Mouse (Mus musculus) stomach, postnatal 0 days (tissue): Measurements from ENCODE around the gene Esrrb. TPM values are rescaled to one million over a fixed set of nuclear protein-coding genes. Genes with fewer than 3 reads are reported as not detected.
A peak's percentile ranks its signal among the peaks of the same experiment; 100 is the strongest.

Experiments used
- ATAC-seq: fragments of 200-750 bp; cut with Nextera tagmentation; 2 replicates; pipeline ENCODE4 v1.8.0; 2017; ENCODE audit not compliant: low FRiP score, low TSS enrichment
- DNase-seq: peaks from one replicate; pipeline ENCODE4 v3.0.0-alpha.2; 2016; ENCODE audit warnings: low spot score
- H3K27ac ChIP-seq: fragments of 300-500 bp; sonication (generic); replicated peaks from 2 replicates; pipeline ENCODE4 v1.5.1; 2014; ENCODE audit warnings: mild to moderate bottlenecking, control low read depth
- H3K27me3 ChIP-seq: fragments of 300-500 bp; sonication (generic); 2 replicates; pipeline ENCODE4 v1.6.1; 2014; ENCODE audit warnings: low read length; ENCODE audit not compliant: control insufficient read depth, insufficient read depth
- H3K36me3 ChIP-seq: fragments of 300-500 bp; sonication (generic); 2 replicates; pipeline ENCODE4 v1.6.1; 2014; ENCODE audit warnings: low read length, mixed read lengths; ENCODE audit not compliant: control insufficient read depth, insufficient read depth
- H3K4me1 ChIP-seq: fragments of 300-500 bp; sonication (generic); replicated peaks from 2 replicates; pipeline ENCODE4 v1.6.1; 2014; ENCODE audit warnings: antibody characterized with exemption; ENCODE audit not compliant: control insufficient read depth, insufficient read depth
- H3K4me2 ChIP-seq: fragments of 300-500 bp; sonication (generic); replicated peaks from 2 replicates; pipeline ENCODE4 v1.6.1; 2014; ENCODE audit warnings: low read depth, mild to moderate bottlenecking, control low read depth, moderate library complexity
- H3K4me3 ChIP-seq: fragments of 300-500 bp; sonication (generic); 2 replicates; pipeline ENCODE4 v1.5.1; 2014; ENCODE audit warnings: low read depth, low read length, control low read depth
- H3K9ac ChIP-seq: fragments of 300-500 bp; sonication (generic); 2 replicates; pipeline ENCODE4 v1.6.1; 2014; ENCODE audit warnings: mild to moderate bottlenecking, low read length, control low read depth, mixed read lengths
- H3K9me3 ChIP-seq: fragments of 300-500 bp; sonication (generic); 2 replicates; pipeline ENCODE4 v1.6.1; 2016; ENCODE audit warnings: low read length; ENCODE audit not compliant: control insufficient read depth
- CTCF ChIP-seq: IDR thresholded peaks from 2 replicates; pipeline ENCODE4 v1.5.1; 2016; ENCODE audit warnings: antibody characterized with exemption, low read depth, mild to moderate bottlenecking, moderate library complexity
- EP300 ChIP-seq: optimal IDR thresholded peaks from 2 replicates; pipeline ENCODE3; 2016; ENCODE audit warnings: antibody characterized with exemption
- WGBS: fragments of 180-500 bp; shearing (Covaris S2); extraction: QIAGEN DNeasy Blood & Tissue Kit; methylation state at CpG from one replicate; pipeline ENCODE4 v1.1.7; 2014; 5-methylcytosine and 5-hydroxymethylcytosine counted together
- polyA plus RNA-seq: library from polyadenylated mRNA; unstranded; fragments of >200 nt; fragmentation: Nextera tagmentation; extraction: Ambion mirVana; gene quantifications from 2 replicates; pipeline ENCODE4 v1.2.1, GENCODE M21; 2015

Esrrb gene
- polyA plus RNA-seq, 1 experiment from 2014 or later, result 0.13 TPM

DNA sequence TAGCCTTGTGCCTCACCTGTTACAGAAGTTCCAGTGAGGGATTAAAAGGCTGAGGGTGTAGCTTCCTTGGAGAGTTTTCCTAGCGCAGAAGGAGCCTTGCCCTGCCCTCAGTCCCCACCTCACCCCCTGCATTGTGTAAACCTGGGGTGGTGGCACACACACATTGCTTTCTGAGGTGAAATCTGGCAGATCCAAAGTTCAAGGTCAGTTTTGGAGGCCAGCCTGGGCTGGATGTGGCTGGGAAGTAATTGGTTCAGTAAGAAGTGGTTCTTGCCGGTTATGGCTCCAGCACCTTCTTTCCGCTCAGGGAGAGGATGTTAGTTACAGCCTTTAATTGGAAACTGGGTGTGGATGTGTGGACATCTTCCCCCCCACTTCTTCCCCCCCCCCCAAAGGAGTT is 143.4 kb downstream of the Esrrb start:
- H3K4me2 ChIP-seq, result no peak overlapping the region
- no peak for ATAC-seq
- TF ChIP-seq CTCF (no peak), EP300 (no peak)
- H3K27me3 ChIP-seq, result no peaks in the 10 kb centered on the region
- no peak overlapping the region for H3K4me3 ChIP-seq
- H3K9me3 ChIP-seq, result no peaks in the 10 kb centered on the region
- no peaks in the 10 kb centered on the region for H3K36me3 ChIP-seq
- no peaks in the 10 kb centered on the region for H3K4me1 ChIP-seq
- 80% methylated on average over 3 of the region's 3 CpGs for whole genome bisulfite sequencing
- no peak for DNase-seq
- H3K27ac ChIP-seq, result no peak overlapping the region
- H3K9ac ChIP-seq, result no peak overlapping the region

GRCm38 (mm10) chr12:86507741-86508140 is 146.8 kb downstream of the Esrrb start:
- WGBS, result 78% methylated on average over 10 of the region's 10 CpGs
- H3K27ac ChIP-seq, result no peak overlapping the region
- no peaks in the 10 kb centered on the region for H3K9me3 ChIP-seq
- H3K4me2 ChIP-seq, result no peak overlapping the region
- no peak overlapping the region for H3K4me3 ChIP-seq
- TF ChIP-seq EP300 (no peak), CTCF (peak; percentile 39)
- H3K4me1 ChIP-seq, result no peaks in the 10 kb centered on the region
- no peak for ATAC-seq
- no peak overlapping the region for H3K9ac ChIP-seq
- H3K36me3 ChIP-seq, result no peaks in the 10 kb centered on the region
- DNase-seq, result no peak
- no peaks in the 10 kb centered on the region for H3K27me3 ChIP-seq

DNA sequence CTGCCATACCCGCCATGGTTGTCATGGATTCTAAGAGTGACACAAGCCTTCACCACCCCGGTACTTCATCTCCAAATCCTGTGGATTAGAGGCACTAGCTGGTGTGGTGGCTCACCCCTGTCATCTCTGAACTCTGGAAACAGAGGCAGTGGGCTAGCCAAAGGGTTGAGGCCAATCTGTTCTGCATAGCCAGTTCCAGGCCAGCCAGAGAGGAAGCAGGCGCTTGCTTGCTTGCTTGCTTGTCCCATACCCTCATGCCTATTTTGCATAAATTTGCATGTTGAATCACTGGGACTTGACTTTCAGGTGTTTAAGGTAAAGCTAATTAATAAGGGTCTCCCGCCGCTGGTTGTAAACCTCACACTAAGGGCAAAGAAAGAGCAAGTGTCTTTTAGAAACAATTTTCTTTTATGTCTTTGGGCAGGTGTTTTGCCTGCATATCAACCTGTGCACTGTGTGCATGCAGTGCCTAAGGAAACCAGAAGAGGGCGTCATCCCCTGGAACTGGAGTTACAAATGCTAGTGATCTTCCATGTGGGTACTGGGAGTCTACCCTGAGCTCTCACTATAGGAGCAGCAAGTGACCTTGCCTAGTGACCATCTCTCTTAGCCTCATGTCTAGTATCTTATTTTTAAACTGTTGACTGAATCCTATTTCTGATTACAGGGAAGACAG is 147.5 kb downstream of the Esrrb start:
- WGBS, result 82% methylated on average over 6 of the region's 6 CpGs
- Histone ChIP-seq H3K9me3 (no peaks in the 10 kb centered on the region), H3K36me3 (no peaks in the 10 kb centered on the region), H3K27me3 (no peaks in the 10 kb centered on the region), H3K4me2 (no peak overlapping the region), H3K27ac (no peak overlapping the region), H3K9ac (no peak overlapping the region), H3K4me3 (no peak overlapping the region), H3K4me1 (no peaks in the 10 kb centered on the region)
- DNase-seq, result no peak
- TF ChIP-seq CTCF (peak; percentile 38; the same call in 1 of the 2 replicates), EP300 (no peak)
- ATAC-seq, result no peak

GRCm38 (mm10) chr12:86509295-86510279 is 148.7 kb downstream of the Esrrb start:
- no peaks in the 10 kb centered on the region for H3K36me3 ChIP-seq
- no peaks in the 10 kb centered on the region for H3K9me3 ChIP-seq
- H3K4me3 ChIP-seq, result no peak overlapping the region
- H3K27ac ChIP-seq, result no peak overlapping the region
- ATAC-seq (no peak), DNase-seq (no peak)
- H3K9ac ChIP-seq, result no peak overlapping the region
- no peak overlapping the region for H3K4me2 ChIP-seq
- no peaks in the 10 kb centered on the region for H3K4me1 ChIP-seq
- WGBS, result 50% methylated on average over 13 of the region's 13 CpGs
- no peaks in the 10 kb centered on the region for H3K27me3 ChIP-seq
- no peak for TF ChIP-seq CTCF
- no peak for TF ChIP-seq EP300

DNA sequence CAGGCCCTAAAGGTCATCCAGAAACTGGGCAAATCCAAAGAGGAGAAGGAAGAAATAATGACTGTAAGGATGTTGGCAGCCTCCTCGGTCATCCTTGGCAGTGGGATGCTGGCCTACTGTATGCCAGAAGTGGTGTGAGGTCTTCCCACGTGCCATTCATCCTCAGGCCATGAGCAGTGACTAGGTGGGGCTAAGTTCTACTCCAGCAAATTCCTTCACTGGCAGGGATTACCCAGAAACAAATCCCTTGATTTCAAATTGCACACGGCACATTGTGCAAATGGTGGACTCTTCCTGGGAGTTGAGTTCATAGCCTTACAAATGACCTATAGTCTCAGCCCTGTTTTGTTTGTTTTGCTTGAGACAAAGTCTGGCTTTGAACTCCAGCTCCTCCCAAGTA is 151.4 kb downstream of the Esrrb start:
- Histone ChIP-seq H3K4me2 (no peak overlapping the region), H3K4me3 (no peak overlapping the region), H3K9ac (no peak overlapping the region), H3K4me1 (no peaks in the 10 kb centered on the region), H3K27me3 (no peaks in the 10 kb centered on the region), H3K9me3 (no peaks in the 10 kb centered on the region), H3K36me3 (no peaks in the 10 kb centered on the region), H3K27ac (no peak overlapping the region)
- no peak for ATAC-seq
- WGBS, result 77% methylated on average over 3 of the region's 3 CpGs
- TF ChIP-seq CTCF, result no peak
- no peak for TF ChIP-seq EP300
- DNase-seq, result no peak

DNA sequence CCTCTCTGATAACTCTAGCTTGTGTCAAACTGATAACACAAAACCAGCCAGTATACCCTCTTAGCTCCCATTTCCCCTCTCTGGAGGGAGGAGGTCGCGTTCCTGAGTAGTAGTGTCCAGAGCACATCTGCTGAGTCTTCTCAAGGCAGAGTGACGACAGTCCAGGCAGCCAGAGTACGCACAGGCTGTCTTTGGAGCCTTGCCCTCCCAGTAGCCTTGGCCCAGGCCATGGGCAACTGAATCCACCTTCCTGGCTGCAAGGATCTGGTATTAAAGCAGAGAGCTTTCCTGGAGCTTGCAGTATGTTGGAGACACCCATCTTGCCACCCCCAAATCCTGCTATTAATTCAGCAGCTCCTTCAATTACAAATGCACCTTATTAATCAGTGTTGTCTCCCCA is 152.7 kb downstream of the Esrrb start:
- Histone ChIP-seq H3K27ac (no peak overlapping the region), H3K9ac (no peak overlapping the region), H3K4me1 (no peaks in the 10 kb centered on the region), H3K9me3 (no peaks in the 10 kb centered on the region), H3K27me3 (no peaks in the 10 kb centered on the region), H3K4me2 (no peak overlapping the region), H3K4me3 (no peak overlapping the region), H3K36me3 (no peaks in the 10 kb centered on the region)
- TF ChIP-seq CTCF (no peak), EP300 (no peak)
- 69% methylated on average over 4 of the region's 4 CpGs for WGBS
- DNase-seq, result no peak
- no peak for ATAC-seq
